Mouse (Mus musculus): ENCODE results near the gene Ntng2.

Gene Ntng2

GRCm38 (mm10) chr2:29252599-29253204 is at the start of gene Ntng2:
TSS of gene Ntng2 (minus strand) at chr2:29253005.
- peak; percentile 63 for DNase-seq (ENCODE audit: low spot score)

DNA sequence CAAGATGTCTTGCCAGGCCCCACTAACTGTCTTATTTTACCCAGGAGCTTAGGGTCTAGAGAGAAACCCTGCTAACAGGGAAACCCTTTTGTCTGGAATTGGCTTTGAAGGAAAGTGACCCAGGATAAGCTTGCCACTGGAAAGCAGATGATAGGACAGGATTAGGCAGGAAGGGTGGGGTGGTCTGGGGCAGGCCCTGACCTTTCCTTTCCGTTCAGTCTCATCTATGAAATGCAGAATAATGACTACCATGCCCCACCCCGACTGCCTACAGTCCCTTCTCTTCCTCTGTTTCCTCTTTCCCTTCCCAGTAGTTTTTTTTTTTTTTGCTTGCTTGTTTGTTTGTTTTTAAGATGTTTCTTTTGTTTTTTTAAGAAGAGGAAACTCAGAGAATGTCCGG is 42.8 kb upstream of the Ntng2 start:
- no peak for DNase-seq (ENCODE audit: low spot score)

DNA sequence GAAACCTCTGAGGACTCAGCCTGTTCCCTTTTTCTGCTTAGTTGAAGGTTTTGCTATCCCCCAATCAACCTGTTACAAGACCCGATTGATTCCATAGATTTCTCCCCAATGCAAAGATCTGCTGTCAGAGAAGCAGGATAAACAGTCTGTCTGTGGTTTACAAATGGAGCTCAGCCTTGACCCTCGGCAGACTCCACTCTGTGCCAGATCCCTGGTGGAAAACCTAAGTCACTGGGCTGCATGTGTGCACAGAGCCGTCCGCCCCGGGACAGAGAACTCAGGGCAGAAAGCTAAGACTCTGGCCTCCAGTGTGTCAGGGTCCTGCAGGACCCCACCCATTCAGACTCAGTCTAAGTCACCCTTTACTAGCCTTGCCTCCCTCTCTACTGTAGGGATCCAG is 34.8 kb upstream of the Ntng2 start:
- no peak for DNase-seq (ENCODE audit: low spot score)

- no peak for DNase-seq (ENCODE audit: low spot score)
Measured at GRCm38 (mm10) chr2:29277703-29278121, 24.9 kb upstream of the Ntng2 start.

- DNase-seq (ENCODE audit: low spot score): peak; percentile 49
Measured at GRCm38 (mm10) chr2:29271803-29272518, 19.2 kb upstream of the Ntng2 start.

DNA sequence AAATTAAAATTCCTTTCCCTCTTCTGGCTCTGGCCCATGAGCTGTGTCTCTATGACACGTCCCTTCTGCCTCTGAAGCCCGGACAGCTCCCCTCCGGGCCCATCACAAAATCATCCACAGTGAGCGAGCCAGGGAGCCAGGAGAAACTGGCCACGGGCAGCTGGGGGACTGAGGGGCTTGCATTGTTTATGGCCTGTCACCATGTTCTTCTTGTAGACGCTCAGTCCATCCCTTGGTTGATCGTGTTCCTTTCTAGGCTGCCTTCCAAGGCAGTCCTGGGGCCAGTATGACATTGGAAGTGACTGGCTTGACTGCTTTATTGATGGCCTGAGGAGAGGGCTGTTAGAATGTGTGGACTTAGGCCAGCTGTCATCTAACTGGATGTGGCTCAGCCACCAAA is 18.3 kb upstream of the Ntng2 start:
- DNase-seq (ENCODE audit: low spot score): no peak

- peak; percentile 59 for DNase-seq (ENCODE audit: low spot score)
Measured at GRCm38 (mm10) chr2:29266810-29267209, 14.0 kb upstream of the Ntng2 start.

GRCm38 (mm10) chr2:29262436-29262915 is 9.7 kb upstream of the Ntng2 start:
- no peak for DNase-seq (ENCODE audit: low spot score)

DNA sequence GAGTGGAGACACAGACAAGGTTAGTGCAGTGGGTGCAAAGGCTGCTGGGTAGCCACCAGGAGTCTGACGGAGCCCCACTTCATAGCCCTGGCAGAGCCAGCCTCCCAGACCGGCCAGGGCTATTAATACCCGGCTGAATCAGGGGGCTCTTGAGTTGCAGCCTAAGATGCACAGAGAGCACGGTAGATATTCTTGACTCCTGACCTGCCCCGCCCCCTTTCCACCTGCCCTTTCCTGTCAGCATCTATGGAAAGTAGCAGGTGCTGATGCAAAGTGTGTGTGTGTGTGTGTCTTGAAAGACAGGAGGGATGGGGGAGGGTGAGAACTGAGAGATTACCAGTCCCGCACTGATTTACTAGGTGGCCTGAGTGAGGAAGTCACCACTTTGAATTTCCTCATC is 8.3 kb upstream of the Ntng2 start:
- no peak for DNase-seq (ENCODE audit: low spot score)

- peak; percentile 73 for DNase-seq (ENCODE audit: low spot score)
Measured at GRCm38 (mm10) chr2:29253205-29253865, 530 bp upstream of the Ntng2 start.

DNA sequence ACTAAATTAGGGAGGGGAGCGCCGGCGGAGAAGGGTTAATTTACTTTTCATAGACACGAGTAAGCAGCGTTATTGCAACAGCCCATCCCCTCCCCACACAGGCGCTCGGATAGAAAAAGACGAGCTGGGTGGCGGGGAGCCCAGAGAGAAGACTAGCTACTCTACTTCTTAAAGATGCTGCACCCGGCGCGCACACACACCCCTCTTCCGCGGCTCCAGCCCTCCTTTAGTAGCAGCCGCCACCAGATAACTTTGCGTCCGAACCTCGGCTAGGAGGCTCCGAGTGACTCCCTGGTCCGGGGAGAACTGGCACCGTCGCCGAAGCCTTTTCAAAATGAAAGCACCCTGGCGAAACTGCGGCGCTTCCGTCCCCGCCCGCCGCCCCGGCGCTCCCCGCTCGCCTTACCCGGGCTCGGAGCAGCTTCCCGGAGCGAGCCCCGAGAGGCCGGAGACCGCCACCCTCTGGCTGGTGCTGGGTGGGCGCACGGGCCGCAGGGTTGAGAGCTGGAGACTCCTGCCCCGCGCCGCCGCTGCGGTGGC is 676 bp downstream of the Ntng2 start:
- no peak for DNase-seq (ENCODE audit: low spot score)

DNA sequence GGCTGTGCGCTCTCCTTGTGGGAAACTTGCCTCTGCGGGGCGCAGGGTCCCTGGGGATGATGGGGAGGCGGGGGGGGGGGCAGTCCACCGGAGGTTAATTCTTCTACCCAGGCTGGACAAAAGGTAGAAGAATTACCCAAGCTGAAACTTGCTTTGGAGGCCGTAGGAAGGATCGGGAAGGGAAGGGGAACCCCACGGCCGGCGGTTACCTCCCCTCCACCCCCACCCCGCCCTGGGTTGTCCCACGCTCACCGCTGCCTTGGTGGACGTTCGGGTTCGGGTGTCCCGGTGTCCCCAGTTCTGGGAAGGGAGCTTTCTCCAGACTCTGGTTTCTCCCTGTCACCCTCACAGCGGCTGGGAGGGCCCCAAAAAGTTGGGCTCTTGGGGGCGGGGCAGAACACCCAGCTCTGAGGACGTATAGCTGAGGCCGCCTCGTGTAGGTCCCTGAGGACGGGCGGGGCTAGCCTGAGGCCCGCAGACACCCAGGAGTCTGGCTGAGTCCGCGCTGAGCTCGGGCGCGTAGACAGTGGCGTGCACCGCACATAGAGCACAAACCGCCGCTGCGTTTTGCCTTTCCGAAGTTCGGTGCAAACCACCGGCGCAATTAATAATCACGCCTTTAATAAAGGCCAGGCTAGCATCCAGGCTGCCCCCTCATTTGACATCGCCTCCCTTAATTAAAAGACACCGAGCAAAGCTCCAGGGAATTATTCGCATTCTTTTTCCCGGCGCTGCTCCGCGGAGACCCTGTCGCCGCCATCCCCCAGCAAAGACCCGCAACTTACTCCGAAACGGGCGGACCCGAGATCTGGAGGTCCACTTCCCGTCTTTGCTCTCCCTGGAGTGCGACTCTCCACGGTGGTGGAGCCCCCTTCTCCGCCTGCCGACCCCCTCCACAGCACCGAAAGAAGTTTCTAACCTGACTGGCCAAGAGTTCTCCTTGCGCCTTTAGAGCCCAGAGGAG is 1.4 kb downstream of the Ntng2 start:
- no peak for DNase-seq (ENCODE audit: low spot score)

DNA sequence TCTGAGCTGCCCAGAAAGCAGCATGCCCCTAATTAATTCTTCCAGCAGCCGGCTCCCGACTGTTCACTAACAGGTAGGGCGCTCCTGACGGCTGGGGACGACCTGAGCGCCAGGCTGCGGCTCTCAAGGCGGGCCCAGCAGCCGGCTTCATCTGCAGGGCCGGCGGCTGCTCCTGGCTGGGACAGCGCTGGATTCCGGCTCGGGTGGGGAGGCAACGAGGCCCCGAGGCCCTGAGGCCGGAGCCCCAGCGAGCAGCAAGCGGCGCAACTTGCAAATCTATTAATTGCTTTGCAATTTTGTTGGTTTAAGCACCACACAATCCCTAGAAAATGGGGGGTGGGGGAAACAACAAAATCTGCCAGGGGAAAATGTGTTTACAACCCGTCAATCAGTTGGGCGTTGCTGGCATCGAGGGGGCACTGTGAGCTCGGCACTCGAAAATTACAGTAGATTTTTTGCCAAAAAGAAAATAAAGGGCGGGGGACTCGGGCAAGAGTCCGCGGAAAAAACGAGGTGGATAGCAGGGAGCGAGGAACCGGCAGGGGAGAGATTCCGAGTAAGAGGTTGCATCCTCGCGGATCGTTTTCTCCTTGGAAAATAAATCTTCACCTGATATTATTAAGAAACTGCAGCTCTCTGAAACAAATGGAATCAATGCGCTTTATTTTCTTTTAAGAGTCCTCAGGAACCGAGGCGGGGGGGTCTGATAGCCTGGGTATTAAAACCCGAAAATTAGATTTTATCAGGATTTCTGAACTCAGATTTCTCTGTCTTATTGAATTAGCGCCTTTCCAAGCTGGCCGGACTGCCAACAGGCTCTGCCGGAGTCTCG is 2.3 kb downstream of the Ntng2 start:
- DNase-seq (ENCODE audit: low spot score): no peak

GRCm38 (mm10) chr2:29249852-29250251 is 3.0 kb downstream of the Ntng2 start:
- no peak for DNase-seq (ENCODE audit: low spot score)

- no peak for DNase-seq (ENCODE audit: low spot score)
Measured at GRCm38 (mm10) chr2:29248551-29248950, 4.3 kb downstream of the Ntng2 start.

DNA sequence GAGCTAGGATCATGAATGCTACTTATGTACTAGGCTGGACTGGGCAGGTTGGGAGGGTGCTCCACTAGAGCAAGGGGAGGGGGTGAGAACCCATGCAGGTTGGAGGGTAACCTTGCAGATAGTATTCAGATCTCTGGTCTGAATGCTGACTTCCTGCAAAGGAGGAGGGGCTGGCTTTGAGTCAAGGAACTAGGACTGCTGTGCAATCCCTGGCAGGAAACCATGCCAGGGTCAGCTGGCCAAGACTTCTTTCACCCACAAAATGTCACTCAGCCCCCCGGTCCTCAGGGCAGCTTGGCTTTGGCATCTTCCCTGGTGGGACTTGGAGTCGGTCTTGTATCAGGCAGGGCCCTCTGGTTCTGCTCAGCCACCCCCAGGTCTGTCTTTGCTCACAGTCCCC is 5.4 kb downstream of the Ntng2 start:
- DNase-seq (ENCODE audit: low spot score): no peak

DNA sequence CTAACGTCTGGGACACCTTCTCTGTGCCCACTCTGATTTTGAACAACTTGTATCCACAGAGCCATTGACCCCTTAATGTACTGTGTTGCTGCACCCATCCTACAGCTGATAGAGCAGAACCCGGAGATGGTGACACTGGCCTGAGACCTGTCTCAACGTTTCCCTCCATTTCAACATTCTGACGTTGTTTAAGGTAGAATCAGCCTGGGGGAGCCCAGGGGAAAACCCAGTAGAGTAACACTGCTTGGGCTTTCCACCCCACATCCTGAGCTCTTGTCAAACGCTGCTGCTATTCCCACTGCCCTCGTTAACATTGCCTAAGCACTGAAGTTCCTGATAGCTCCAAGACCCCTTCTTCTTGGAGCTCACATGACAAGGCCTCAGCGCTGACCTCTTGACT is 5.9 kb downstream of the Ntng2 start:
- no peak for DNase-seq (ENCODE audit: low spot score)

DNA sequence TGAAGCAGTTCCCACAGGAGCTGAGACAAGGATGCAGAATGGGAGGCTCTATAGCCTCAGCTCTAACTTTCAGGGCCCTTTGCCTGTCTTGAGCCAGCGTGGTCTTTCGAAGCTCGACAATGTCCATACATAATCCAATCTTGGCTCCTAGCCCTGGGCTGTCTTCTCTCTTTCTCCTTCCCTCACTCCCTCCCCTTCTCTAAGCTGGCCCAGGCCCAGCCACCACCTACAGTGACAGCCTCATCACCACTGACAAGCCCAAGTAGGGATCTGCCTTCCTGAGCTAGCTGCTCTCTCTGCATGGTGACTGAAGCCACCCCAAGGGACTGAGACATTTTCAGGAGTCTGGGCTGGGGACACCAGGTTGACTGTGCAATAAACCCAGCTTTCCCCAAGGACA is 6.5 kb downstream of the Ntng2 start:
- no peak for DNase-seq (ENCODE audit: low spot score)

DNA sequence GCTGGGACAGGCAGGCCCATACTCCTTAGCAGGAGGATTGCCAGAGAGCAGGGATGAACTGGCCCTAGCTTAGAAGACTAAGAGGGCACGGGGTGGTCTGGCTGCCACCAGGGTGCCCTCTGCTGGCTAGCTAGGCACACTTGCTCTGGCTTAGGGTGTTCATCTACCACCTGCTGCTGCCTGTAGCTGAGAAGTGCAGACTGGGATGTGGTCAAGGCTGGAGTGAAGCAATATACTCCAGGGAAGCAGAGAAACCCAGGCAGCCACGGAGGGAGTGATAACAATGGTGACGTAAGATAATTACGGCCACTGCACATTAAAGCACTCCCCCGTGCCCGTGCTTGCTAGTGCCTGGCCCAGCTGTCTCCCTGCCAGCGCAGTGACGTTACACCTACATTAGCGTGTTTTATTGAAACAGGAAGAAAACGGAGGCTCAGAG is 7.4 kb downstream of the Ntng2 start:
- DNase-seq (ENCODE audit: low spot score): no peak

GRCm38 (mm10) chr2:29239329-29239728 is 13.5 kb downstream of the Ntng2 start:
- peak; percentile 49 for DNase-seq (ENCODE audit: low spot score)

- DNase-seq (ENCODE audit: low spot score): peak; percentile 74
Measured at GRCm38 (mm10) chr2:29237623-29238022, 15.2 kb downstream of the Ntng2 start.
